Mouse (Mus musculus): ENCODE measurements at regions not wholly inside any gene's neighbourhood (a gene's known extent, or its start where the extent isn't known, plus 50 kb on each side); places are given as distances from the start of the nearest gene placed in this dataset.

GRCm38 (mm10) chr12:32291145-32291544, 82.7 kb upstream of the Pik3cg start:
- Histone ChIP-seq H3K4me2 (ENCODE audit: low read depth, low read length) (no peak overlapping the region), H3K27me3 (ENCODE audit: insufficient read depth, low read length) (no peaks in the 10 kb centered on the region), H3K9ac (replicated peaks) (no peak overlapping the region), H3K4me1 (ENCODE audit: insufficient read depth) (peaks cover 10% of the 10 kb centered on the region; the same call in 1 of the 2 replicates), H3K9me3 (ENCODE audit: low read length) (no peaks in the 10 kb centered on the region), H3K27ac (ENCODE audit: low read depth) (no peak overlapping the region), H3K4me3 (ENCODE audit: low read depth, low read length) (no peak overlapping the region), H3K36me3 (replicated peaks; ENCODE audit: insufficient read depth, low read length) (no peaks in the 10 kb centered on the region)
- WGBS (ENCODE audit: insufficient replicate concordance) = 63% methylated on average over 5 of the region's 5 CpGs
- DNase-seq = no peak
- no peak for ATAC-seq
- TF ChIP-seq CTCF (IDR thresholded peaks at IDR 0.05; ENCODE audit: low read depth) = no peak
- no peak for TF ChIP-seq EP300 (IDR thresholded peaks at IDR 0.05; ENCODE audit: low read depth)

GRCm38 (mm10) chr12:32291962-32292748, 83.7 kb upstream of the Pik3cg start:
- Histone ChIP-seq H3K27me3 (ENCODE audit: insufficient read depth, low read length) (no peaks in the 10 kb centered on the region), H3K9ac (replicated peaks) (peak overlapping the region; percentile 42)

GRCm38 (mm10) chr12:32292749-32293128, 84.3 kb upstream of the Pik3cg start:
- H3K27ac ChIP-seq (ENCODE audit: low read depth) = peak overlapping the region; percentile 89
- no peaks in the 10 kb centered on the region for H3K27me3 ChIP-seq (ENCODE audit: insufficient read depth, low read length)
- H3K4me1 ChIP-seq (ENCODE audit: insufficient read depth) = peaks cover 10% of the 10 kb centered on the region; the same call in 1 of the 2 replicates
- H3K4me2 ChIP-seq (ENCODE audit: low read depth, low read length) = peak overlapping the region; percentile 66
- ATAC-seq (peak; percentile 53), DNase-seq (peak; percentile 41)
- TF ChIP-seq CTCF (IDR thresholded peaks at IDR 0.05; ENCODE audit: low read depth) (peak; percentile 51), EP300 (IDR thresholded peaks at IDR 0.05; ENCODE audit: low read depth) (no peak; the same call in 1 of the 2 replicates)
- no peaks in the 10 kb centered on the region for H3K36me3 ChIP-seq (replicated peaks; ENCODE audit: insufficient read depth, low read length)
- 36% methylated on average over 5 of the region's 5 CpGs for WGBS (ENCODE audit: insufficient replicate concordance)
- H3K9ac ChIP-seq (replicated peaks) = no peak overlapping the region; the same call in 1 of the 2 replicates
- peak overlapping the region; percentile 30 for H3K4me3 ChIP-seq (ENCODE audit: low read depth, low read length)
- H3K9me3 ChIP-seq (ENCODE audit: low read length) = no peaks in the 10 kb centered on the region

More at GRCm38 (mm10) chr12:32291962-32292748, 83.7 kb upstream of the Pik3cg start:
- peak overlapping the region; percentile 89 for H3K27ac ChIP-seq (ENCODE audit: low read depth)
- no peaks in the 10 kb centered on the region for H3K9me3 ChIP-seq (ENCODE audit: low read length)
- H3K4me2 ChIP-seq (ENCODE audit: low read depth, low read length) = peak overlapping the region; percentile 66
- H3K4me3 ChIP-seq (ENCODE audit: low read depth, low read length) = peak overlapping the region; percentile 30
- peak; percentile 88 for ATAC-seq
- 13% methylated on average over 18 of the region's 18 CpGs for WGBS (ENCODE audit: insufficient replicate concordance)
- peaks cover 10% of the 10 kb centered on the region; the same call in 1 of the 2 replicates for H3K4me1 ChIP-seq (ENCODE audit: insufficient read depth)
- DNase-seq = peak; percentile 83
- TF ChIP-seq EP300 (IDR thresholded peaks at IDR 0.05; ENCODE audit: low read depth) (no peak), CTCF (IDR thresholded peaks at IDR 0.05; ENCODE audit: low read depth) (peak; percentile 97)
- H3K36me3 ChIP-seq (replicated peaks; ENCODE audit: insufficient read depth, low read length) = no peaks in the 10 kb centered on the region

GRCm38 (mm10) chr12:32297431-32297830, 81.1 kb upstream of the Ccdc71l start:
- Histone ChIP-seq H3K4me2 (ENCODE audit: low read depth, low read length) (no peak overlapping the region), H3K4me3 (ENCODE audit: low read depth, low read length) (no peak overlapping the region), H3K9me3 (ENCODE audit: low read length) (no peaks in the 10 kb centered on the region), H3K9ac (replicated peaks) (no peak overlapping the region), H3K27me3 (ENCODE audit: insufficient read depth, low read length) (no peaks in the 10 kb centered on the region), H3K36me3 (replicated peaks; ENCODE audit: insufficient read depth, low read length) (no peaks in the 10 kb centered on the region), H3K27ac (ENCODE audit: low read depth) (no peak overlapping the region), H3K4me1 (ENCODE audit: insufficient read depth) (0 out of 2 replicates have a peak, but pooled peaks cover 6% of the 10 kb centered on the region)
- ATAC-seq (no peak), DNase-seq (no peak)
- TF ChIP-seq CTCF (IDR thresholded peaks at IDR 0.05; ENCODE audit: low read depth) = no peak
- TF ChIP-seq EP300 (IDR thresholded peaks at IDR 0.05; ENCODE audit: low read depth) = no peak
- 87% methylated on average over 7 of the region's 7 CpGs for WGBS (ENCODE audit: insufficient replicate concordance)

GRCm38 (mm10) chr12:32299714-32300113, 78.8 kb upstream of the Ccdc71l start:
- Histone ChIP-seq H3K9ac (replicated peaks) (no peak overlapping the region), H3K4me3 (ENCODE audit: low read depth, low read length) (no peak overlapping the region), H3K27ac (ENCODE audit: low read depth) (no peak overlapping the region), H3K4me1 (ENCODE audit: insufficient read depth) (no peaks in the 10 kb centered on the region), H3K4me2 (ENCODE audit: low read depth, low read length) (no peak overlapping the region), H3K27me3 (ENCODE audit: insufficient read depth, low read length) (no peaks in the 10 kb centered on the region), H3K9me3 (ENCODE audit: low read length) (no peaks in the 10 kb centered on the region), H3K36me3 (replicated peaks; ENCODE audit: insufficient read depth, low read length) (no peaks in the 10 kb centered on the region)
- ATAC-seq (no peak), DNase-seq (no peak)
- WGBS (ENCODE audit: insufficient replicate concordance) = 82% methylated on average over 2 of the region's 2 CpGs
- TF ChIP-seq CTCF (IDR thresholded peaks at IDR 0.05; ENCODE audit: low read depth) (peak; percentile 48), EP300 (IDR thresholded peaks at IDR 0.05; ENCODE audit: low read depth) (no peak)

- no peaks in the 10 kb centered on the region for H3K36me3 ChIP-seq (replicated peaks; ENCODE audit: insufficient read depth, low read length)
- peak overlapping the region; percentile 77; the same call in 1 of the 2 replicates for H3K27ac ChIP-seq (ENCODE audit: low read depth)
- no peak overlapping the region for H3K9ac ChIP-seq (replicated peaks)
- no peaks in the 10 kb centered on the region for H3K9me3 ChIP-seq (ENCODE audit: low read length)
- peaks cover 28% of the 10 kb centered on the region for H3K4me1 ChIP-seq (ENCODE audit: insufficient read depth)
- TF ChIP-seq EP300 (IDR thresholded peaks at IDR 0.05; ENCODE audit: low read depth) (no peak), CTCF (IDR thresholded peaks at IDR 0.05; ENCODE audit: low read depth) (no peak)
- H3K27me3 ChIP-seq (ENCODE audit: insufficient read depth, low read length) = no peaks in the 10 kb centered on the region
- no peak for DNase-seq
- no peak for ATAC-seq
- 83% methylated on average over 5 of the region's 5 CpGs for WGBS (ENCODE audit: insufficient replicate concordance)
- no peak overlapping the region for H3K4me2 ChIP-seq (ENCODE audit: low read depth, low read length)
- no peak overlapping the region for H3K4me3 ChIP-seq (ENCODE audit: low read depth, low read length)
Observed at GRCm38 (mm10) chr12:32305736-32306135, 72.8 kb upstream of the Ccdc71l start.
